Mouse (Mus musculus) heart, postnatal 0 days (tissue): ENCODE measurements around the gene Cox10. TPM values are rescaled to one million over a fixed set of nuclear protein-coding genes. Genes with fewer than 3 reads are reported as not detected.

Experiments used
- ATAC-seq: fragments of 200-750 bp; cut with Nextera tagmentation; 2 replicates; pipeline ENCODE4 v1.8.0; 2017; ENCODE audit warnings: low read depth, moderate number of reproducible peaks, moderate library complexity; ENCODE audit not compliant: insufficient read depth
- DNase-seq: peaks from one replicate; pipeline ENCODE4 v3.0.0-alpha.2; 2016; ENCODE audit warnings: low spot score
- H3K27ac ChIP-seq: fragments of 300-500 bp; sonication (generic); 2 replicates; pipeline ENCODE4 v1.5.1; 2014; ENCODE audit warnings: low read depth, mild to moderate bottlenecking
- H3K27me3 ChIP-seq: fragments of 300-500 bp; sonication (generic); 2 replicates; pipeline ENCODE4 v1.6.1; 2014; ENCODE audit warnings: low read length, mixed read lengths; ENCODE audit not compliant: control insufficient read depth, insufficient read depth
- H3K36me3 ChIP-seq: fragments of 300-500 bp; sonication (generic); replicated peaks from 2 replicates; pipeline ENCODE4 v1.6.1; 2014; ENCODE audit warnings: low read length, mixed read lengths; ENCODE audit not compliant: control insufficient read depth, insufficient read depth
- H3K4me1 ChIP-seq: fragments of 300-500 bp; sonication (generic); 2 replicates; pipeline ENCODE4 v1.6.1; 2014; ENCODE audit warnings: antibody characterized with exemption; ENCODE audit not compliant: control insufficient read depth, insufficient read depth
- H3K4me2 ChIP-seq: fragments of 300-500 bp; sonication (generic); 2 replicates; pipeline ENCODE4 v1.6.1; 2014; ENCODE audit warnings: low read depth, mild to moderate bottlenecking, low read length, moderate library complexity
- H3K4me3 ChIP-seq: fragments of 300-500 bp; sonication (generic); 2 replicates; pipeline ENCODE4 v1.5.1; 2014; ENCODE audit warnings: low read depth, low read length
- H3K9ac ChIP-seq: fragments of 300-500 bp; sonication (generic); replicated peaks from 2 replicates; pipeline ENCODE4 v1.6.1; 2014; ENCODE audit warnings: low read depth, low read length, mixed read lengths
- H3K9me3 ChIP-seq: fragments of 300-500 bp; sonication (generic); replicated peaks from 2 replicates; pipeline ENCODE4 v1.6.1; 2016; ENCODE audit warnings: low read length; ENCODE audit not compliant: control insufficient read depth
- CTCF ChIP-seq: IDR thresholded peaks from 2 replicates; pipeline ENCODE4 v1.5.1; 2016; ENCODE audit warnings: antibody characterized with exemption, control low read depth, low read depth
- EP300 ChIP-seq: IDR thresholded peaks from 2 replicates; pipeline ENCODE4 v1.6.1; 2016; ENCODE audit warnings: antibody characterized with exemption, low read depth
- WGBS: fragments of 180-500 bp; shearing (Covaris S2); extraction: QIAGEN DNeasy Blood & Tissue Kit; methylation state at CpG from one replicate; pipeline ENCODE4 v1.1.7; 2014; 5-methylcytosine and 5-hydroxymethylcytosine counted together
- polyA plus RNA-seq: library from polyadenylated mRNA; unstranded; fragments of >200 nt; fragmentation: Nextera tagmentation; extraction: Ambion mirVana; gene quantifications from 2 replicates; pipeline ENCODE4 v1.2.1, GENCODE M21; 2015
- total RNA-seq: library from RNA; depleted of rRNA; stranded (reverse); fragments of >200 nt; gene quantifications from 2 replicates; pipeline ENCODE4 v1.2.3, GENCODE M21; 2014; ENCODE audit warnings: low replicate concordance

Gene Cox10
- total and polyA plus RNA-seq, 2 experiments from 2014 or later = 31.2 to 54.3 TPM

GRCm38 (mm10) chr11:64062226-64062625 lies 17.0 kb downstream of the Cox10 start:
- TF ChIP-seq EP300 (no peak), CTCF (no peak)
- Histone ChIP-seq H3K27me3 (no peaks in the 10 kb centered on the region), H3K9me3 (no peaks in the 10 kb centered on the region), H3K27ac (no peak overlapping the region), H3K9ac (no peak overlapping the region), H3K36me3 (peaks cover 39% of the 10 kb centered on the region), H3K4me1 (no peaks in the 10 kb centered on the region), H3K4me2 (no peak overlapping the region), H3K4me3 (no peak overlapping the region)
- DNase-seq (no peak), ATAC-seq (no peak)
- WGBS = 96% methylated on average over 4 of the region's 4 CpGs

- H3K4me2 ChIP-seq = no peak overlapping the region
- ATAC-seq (no peak), DNase-seq (no peak)
- peaks cover 33% of the 10 kb centered on the region for H3K36me3 ChIP-seq
- no peak overlapping the region for H3K9ac ChIP-seq
- no peaks in the 10 kb centered on the region for H3K27me3 ChIP-seq
- H3K4me1 ChIP-seq = no peaks in the 10 kb centered on the region
- WGBS = 76% methylated on average over 2 of the region's 2 CpGs
- H3K4me3 ChIP-seq = no peak overlapping the region
- no peak overlapping the region for H3K27ac ChIP-seq
- TF ChIP-seq CTCF = no peak
- no peak for TF ChIP-seq EP300
- H3K9me3 ChIP-seq = no peaks in the 10 kb centered on the region
Measured at GRCm38 (mm10) chr11:64059305-64059704, 20.0 kb downstream of the Cox10 start.

- ATAC-seq (no peak), DNase-seq (no peak)
- H3K36me3 ChIP-seq = peaks cover 33% of the 10 kb centered on the region
- TF ChIP-seq EP300 (no peak), CTCF (no peak)
- no peak overlapping the region for H3K4me2 ChIP-seq
- 84% methylated on average over 3 of the region's 3 CpGs for WGBS
- no peaks in the 10 kb centered on the region for H3K27me3 ChIP-seq
- H3K9me3 ChIP-seq = no peaks in the 10 kb centered on the region
- H3K27ac ChIP-seq = no peak overlapping the region
- H3K4me3 ChIP-seq = no peak overlapping the region
- no peaks in the 10 kb centered on the region for H3K4me1 ChIP-seq
- H3K9ac ChIP-seq = no peak overlapping the region
Measured at GRCm38 (mm10) chr11:64058474-64058873, 20.8 kb downstream of the Cox10 start.

GRCm38 (mm10) chr11:64053371-64053770 lies 25.9 kb downstream of the Cox10 start:
- Histone ChIP-seq H3K4me3 (no peak overlapping the region), H3K4me2 (no peak overlapping the region), H3K36me3 (peaks cover 16% of the 10 kb centered on the region), H3K4me1 (peaks cover 14% of the 10 kb centered on the region), H3K9ac (no peak overlapping the region), H3K27me3 (no peaks in the 10 kb centered on the region), H3K27ac (no peak overlapping the region), H3K9me3 (no peaks in the 10 kb centered on the region)
- TF ChIP-seq EP300 (no peak), CTCF (no peak)
- ATAC-seq (no peak), DNase-seq (no peak)
- 83% methylated on average over 5 of the region's 5 CpGs for WGBS

- Histone ChIP-seq H3K4me1 (peaks cover 14% of the 10 kb centered on the region), H3K4me2 (no peak overlapping the region), H3K4me3 (no peak overlapping the region), H3K9ac (no peak overlapping the region), H3K36me3 (peaks cover 13% of the 10 kb centered on the region; the same call in 1 of the 2 replicates), H3K27ac (no peak overlapping the region), H3K27me3 (no peaks in the 10 kb centered on the region), H3K9me3 (no peaks in the 10 kb centered on the region)
- ATAC-seq (peak; percentile 47; the same call in 1 of the 2 replicates), DNase-seq (peak; percentile 22)
- TF ChIP-seq CTCF (no peak), EP300 (no peak)
- WGBS = 29% methylated on average over 9 of the region's 9 CpGs
Measured at GRCm38 (mm10) chr11:64051195-64051968, 27.9 kb downstream of the Cox10 start.

- Histone ChIP-seq H3K9me3 (no peaks in the 10 kb centered on the region), H3K9ac (no peak overlapping the region), H3K4me2 (no peak overlapping the region), H3K4me1 (peaks cover 14% of the 10 kb centered on the region), H3K27me3 (no peaks in the 10 kb centered on the region), H3K27ac (no peak overlapping the region), H3K36me3 (peaks cover 31% of the 10 kb centered on the region), H3K4me3 (no peak overlapping the region)
- ATAC-seq (no peak), DNase-seq (no peak)
- no peak for TF ChIP-seq CTCF
- TF ChIP-seq EP300 = no peak
- WGBS = 77% methylated on average over 13 of the region's 13 CpGs
Measured at GRCm38 (mm10) chr11:64047432-64047831, 31.8 kb downstream of the Cox10 start.
